Mouse (Mus musculus) midbrain, embryonic 12.5 days (tissue): ENCODE measurements around the gene Crebbp. TPM values are rescaled to one million over a fixed set of nuclear protein-coding genes. Genes with fewer than 3 reads are reported as not detected.

Source experiments
- ATAC-seq: fragments of 200-750 bp; cut with Nextera tagmentation; 2 replicates; pipeline ENCODE4 v1.8.0; 2017; ENCODE audit warnings: low read depth, moderate TSS enrichment, moderate library complexity; ENCODE audit not compliant: low FRiP score
- H3K27ac ChIP-seq: fragments of 300-500 bp; sonication (generic); replicated peaks from 2 replicates; pipeline ENCODE4 v1.5.1; 2016; ENCODE audit warnings: mild to moderate bottlenecking
- H3K27me3 ChIP-seq: fragments of 300-500 bp; sonication (generic); 2 replicates; pipeline ENCODE4 v1.6.1; 2016; ENCODE audit warnings: mild to moderate bottlenecking
- H3K36me3 ChIP-seq: fragments of 300-500 bp; sonication (generic); 2 replicates; pipeline ENCODE4 v1.6.1; 2016
- H3K4me1 ChIP-seq: fragments of 300-500 bp; sonication (generic); 2 replicates; pipeline ENCODE4 v1.6.1; 2016
- H3K4me2 ChIP-seq: fragments of 300-500 bp; sonication (generic); replicated peaks from 2 replicates; pipeline ENCODE4 v1.6.1; 2016; ENCODE audit warnings: mild to moderate bottlenecking, moderate library complexity
- H3K4me3 ChIP-seq: fragments of 300-500 bp; sonication (generic); 2 replicates; pipeline ENCODE4 v1.5.1; 2016; ENCODE audit warnings: mild to moderate bottlenecking
- H3K9ac ChIP-seq: fragments of 300-500 bp; sonication (generic); replicated peaks from 2 replicates; pipeline ENCODE4 v1.6.1; 2016; ENCODE audit warnings: mild to moderate bottlenecking, moderate library complexity
- H3K9me3 ChIP-seq: fragments of 300-500 bp; sonication (generic); 2 replicates; pipeline ENCODE4 v1.6.1; 2016; ENCODE audit warnings: mild to moderate bottlenecking
- WGBS: fragments of 180-500 bp; shearing (Covaris S2); methylation state at CpG from one replicate; pipeline ENCODE4 v1.1.7; 2016; 5-methylcytosine and 5-hydroxymethylcytosine counted together
- microRNA-seq: library from miRNA; unstranded; fragments of <30 nt; microRNA quantifications from one replicate; pipeline ENCODE4, GENCODE M21; 2017
- polyA plus RNA-seq: library from polyadenylated mRNA; unstranded; fragments of >200 nt; fragmentation: Nextera tagmentation; extraction: Ambion mirVana; gene quantifications from 2 replicates; pipeline ENCODE4 v1.2.1, GENCODE M21; 2016

The Crebbp gene
- polyA plus RNA-seq, 1 experiment from 2014 or later, result 39.9 TPM

- Histone ChIP-seq H3K36me3 (peaks cover 42% of the 10 kb centered on the region), H3K4me2 (no peak overlapping the region), H3K9me3 (no peaks in the 10 kb centered on the region), H3K4me3 (no peak overlapping the region), H3K9ac (no peak overlapping the region), H3K27ac (no peak overlapping the region), H3K4me1 (no peaks in the 10 kb centered on the region; the same call in 1 of the 2 replicates), H3K27me3 (no peaks in the 10 kb centered on the region)
- no peak for ATAC-seq
- WGBS, result 95% methylated on average over 2 of the region's 2 CpGs
Measured at GRCm38 (mm10) chr16:4035575-4035974, 178.2 kb downstream of the Crebbp start.

- Histone ChIP-seq H3K36me3 (peaks cover 33% of the 10 kb centered on the region), H3K4me3 (no peak overlapping the region), H3K9ac (no peak overlapping the region), H3K27me3 (no peaks in the 10 kb centered on the region), H3K27ac (no peak overlapping the region), H3K4me2 (no peak overlapping the region), H3K9me3 (no peaks in the 10 kb centered on the region), H3K4me1 (no peaks in the 10 kb centered on the region; the same call in 1 of the 2 replicates)
- no peak for ATAC-seq
- 77% methylated on average over 3 of the region's 3 CpGs for WGBS
Measured at GRCm38 (mm10) chr16:4034476-4034875, 179.3 kb downstream of the Crebbp start.

- WGBS, result 40% methylated on average over 5 of the region's 5 CpGs
- no peak overlapping the region for H3K27ac ChIP-seq
- ATAC-seq, result no peak
- no peak overlapping the region for H3K9ac ChIP-seq
- peaks cover 28% of the 10 kb centered on the region for H3K36me3 ChIP-seq
- no peaks in the 10 kb centered on the region for H3K27me3 ChIP-seq
- no peak overlapping the region for H3K4me2 ChIP-seq
- no peaks in the 10 kb centered on the region for H3K9me3 ChIP-seq
- H3K4me1 ChIP-seq, result no peaks in the 10 kb centered on the region; the same call in 1 of the 2 replicates
- no peak overlapping the region for H3K4me3 ChIP-seq
Measured at GRCm38 (mm10) chr16:4033971-4034370, 179.8 kb downstream of the Crebbp start.

- H3K27ac ChIP-seq, result no peak overlapping the region
- H3K9me3 ChIP-seq, result 0 out of 2 replicates have a peak, but pooled peaks cover 3% of the 10 kb centered on the region
- WGBS, result 91% methylated on average over 6 of the region's 6 CpGs
- no peaks in the 10 kb centered on the region; the same call in 1 of the 2 replicates for H3K4me1 ChIP-seq
- peaks cover 12% of the 10 kb centered on the region for H3K36me3 ChIP-seq
- H3K9ac ChIP-seq, result no peak overlapping the region
- H3K4me3 ChIP-seq, result no peak overlapping the region
- no peaks in the 10 kb centered on the region for H3K27me3 ChIP-seq
- H3K4me2 ChIP-seq, result no peak overlapping the region
- ATAC-seq, result no peak
Measured at GRCm38 (mm10) chr16:4032341-4032748, 181.5 kb downstream of the Crebbp start.

- H3K27me3 ChIP-seq, result no peaks in the 10 kb centered on the region
- no peaks in the 10 kb centered on the region; the same call in 1 of the 2 replicates for H3K4me1 ChIP-seq
- no peak overlapping the region for H3K27ac ChIP-seq
- H3K4me2 ChIP-seq, result no peak overlapping the region
- 75% methylated on average over 5 of the region's 6 CpGs for WGBS
- no peak overlapping the region for H3K9ac ChIP-seq
- 0 out of 2 replicates have a peak, but pooled peaks cover 3% of the 10 kb centered on the region for H3K9me3 ChIP-seq
- H3K4me3 ChIP-seq, result no peak overlapping the region
- peaks cover 5% of the 10 kb centered on the region; the same call in 1 of the 2 replicates for H3K36me3 ChIP-seq
- ATAC-seq, result no peak
Measured at GRCm38 (mm10) chr16:4031441-4032274, 182.1 kb downstream of the Crebbp start.

Small RNAs within 50 kb of the gene (microRNA-seq; reads per million reads assigned to microRNA genes)
- gene Gm23413, result not detected

Other genes with a start within 250 kb of the Crebbp start
- 0.99 and 1.2 TPM in 2 replicates for gene Nlrc3, start 237.4 kb downstream of the Crebbp start, polyA plus RNA-seq
- gene Slx4, start 210.2 kb downstream of the Crebbp start, polyA plus RNA-seq, result 29.9 and 30.3 TPM in 2 replicates
- 6.2 and 7.8 TPM in 2 replicates for gene Dnase1, start 177.1 kb downstream of the Crebbp start, polyA plus RNA-seq
- gene Trap1, start 136.2 kb downstream of the Crebbp start, polyA plus RNA-seq, result 59.7 and 62.8 TPM in 2 replicates
- 2.2 and 2.7 TPM in 2 replicates for gene Adcy9, start 206.5 kb upstream of the Crebbp start, polyA plus RNA-seq